Mouse (Mus musculus) limb, embryonic 15.5 days (tissue): ENCODE measurements at regions not wholly inside any gene's neighbourhood (a gene's known extent, or its start where the extent isn't known, plus 50 kb on each side); places are given as distances from the start of the nearest gene placed in this dataset.
"Not testable (repeated sequence)": the region's sequence is repeated elsewhere in the genome, so short reads cannot be mapped to it uniquely, and the experiment has no call there.

Source experiments
- ATAC-seq: fragments of 200-750 bp; cut with Nextera tagmentation; 2 replicates; pipeline ENCODE4 v1.8.0; 2017; ENCODE audit warnings: low read depth, moderate TSS enrichment; ENCODE audit not compliant: insufficient number of reproducible peaks, low FRiP score, low TSS enrichment
- H3K27ac ChIP-seq: fragments of 300-500 bp; sonication (generic); 2 replicates; pipeline ENCODE4 v1.5.1; 2015; ENCODE audit warnings: moderate library complexity, mild to moderate bottlenecking, inconsistent platforms
- H3K27me3 ChIP-seq: fragments of 300-500 bp; sonication (generic); 2 replicates; pipeline ENCODE4 v1.6.1; 2015; ENCODE audit warnings: inconsistent platforms
- H3K36me3 ChIP-seq: fragments of 300-500 bp; sonication (generic); 2 replicates; pipeline ENCODE4 v1.6.1; 2015; ENCODE audit warnings: inconsistent platforms
- H3K4me1 ChIP-seq: fragments of 300-500 bp; sonication (generic); 2 replicates; pipeline ENCODE4 v1.6.1; 2015; ENCODE audit warnings: inconsistent platforms
- H3K4me2 ChIP-seq: fragments of 300-500 bp; sonication (generic); 2 replicates; pipeline ENCODE4 v1.6.1; 2015; ENCODE audit warnings: mild to moderate bottlenecking, inconsistent platforms
- H3K4me3 ChIP-seq: fragments of 300-500 bp; sonication (generic); 2 replicates; pipeline ENCODE4 v1.5.1; 2015; ENCODE audit warnings: mild to moderate bottlenecking, inconsistent platforms
- H3K9ac ChIP-seq: fragments of 300-500 bp; sonication (generic); 2 replicates; pipeline ENCODE4 v1.6.1; 2015; ENCODE audit warnings: inconsistent platforms
- H3K9me3 ChIP-seq: fragments of 300-500 bp; sonication (generic); 2 replicates; pipeline ENCODE4 v1.6.1; 2016; ENCODE audit warnings: inconsistent platforms
- WGBS: fragments of 180-500 bp; shearing (Covaris S2); methylation state at CpG from one replicate; pipeline ENCODE4 v1.1.7; 2015; 5-methylcytosine and 5-hydroxymethylcytosine counted together

- no peak overlapping the region for H3K9ac ChIP-seq
- 0 out of 2 replicates have a peak, but pooled peaks cover 2% of the 10 kb centered on the region for H3K4me1 ChIP-seq
- no peaks in the 10 kb centered on the region for H3K9me3 ChIP-seq
- no peak overlapping the region for H3K4me3 ChIP-seq
- H3K27ac ChIP-seq: no peak overlapping the region
- WGBS: 82% methylated on average over 7 of the region's 7 CpGs
- ATAC-seq: no peak
- no peaks in the 10 kb centered on the region for H3K27me3 ChIP-seq
- H3K4me2 ChIP-seq: no peak overlapping the region
- H3K36me3 ChIP-seq: no peaks in the 10 kb centered on the region
Observed at GRCm38 (mm10) chr10:53461070-53461781, 81.5 kb upstream of the Cep85l start.

- H3K36me3 ChIP-seq, H3K4me3 ChIP-seq, H3K4me2 ChIP-seq, ATAC-seq, H3K4me1 ChIP-seq, H3K9me3 ChIP-seq, H3K9ac ChIP-seq, H3K27me3 ChIP-seq, H3K27ac ChIP-seq: not testable (repeated sequence)
- 63% methylated on average over 1 of the region's 1 CpGs for WGBS
Observed at GRCm38 (mm10) chr10:53459706-53460105, 80.0 kb upstream of the Cep85l start.

- Histone ChIP-seq H3K27me3 (no peaks in the 10 kb centered on the region), H3K4me1 (no peaks in the 10 kb centered on the region), H3K9ac (no peak overlapping the region), H3K36me3 (no peaks in the 10 kb centered on the region), H3K4me3 (no peak overlapping the region), H3K4me2 (no peak overlapping the region), H3K9me3 (no peaks in the 10 kb centered on the region), H3K27ac (no peak overlapping the region)
- WGBS: 68% methylated on average over 4 of the region's 4 CpGs
- no peak for ATAC-seq
Observed at GRCm38 (mm10) chr10:53456027-53456713, 76.4 kb upstream of the Cep85l start.

- no peak overlapping the region for H3K4me2 ChIP-seq
- 31% methylated on average over 3 of the region's 3 CpGs for WGBS
- H3K36me3 ChIP-seq: no peaks in the 10 kb centered on the region
- H3K4me1 ChIP-seq: no peaks in the 10 kb centered on the region
- no peak overlapping the region for H3K27ac ChIP-seq
- H3K27me3 ChIP-seq: no peaks in the 10 kb centered on the region
- no peaks in the 10 kb centered on the region for H3K9me3 ChIP-seq
- H3K9ac ChIP-seq: no peak overlapping the region
- no peak overlapping the region for H3K4me3 ChIP-seq
- no peak for ATAC-seq
Observed at GRCm38 (mm10) chr10:53444789-53445188, 65.0 kb upstream of the Cep85l start.

- no peaks in the 10 kb centered on the region for H3K36me3 ChIP-seq
- no peaks in the 10 kb centered on the region for H3K27me3 ChIP-seq
- H3K4me2 ChIP-seq: no peak overlapping the region
- no peak overlapping the region for H3K9ac ChIP-seq
- H3K9me3 ChIP-seq: no peaks in the 10 kb centered on the region
- H3K4me3 ChIP-seq: no peak overlapping the region
- H3K4me1 ChIP-seq: no peaks in the 10 kb centered on the region
- 83% methylated on average over 1 of the region's 1 CpGs for WGBS
- H3K27ac ChIP-seq: no peak overlapping the region
- ATAC-seq: no peak
Observed at GRCm38 (mm10) chr10:53443443-53443842, 63.7 kb upstream of the Cep85l start.

- no peaks in the 10 kb centered on the region for H3K27me3 ChIP-seq
- no peaks in the 10 kb centered on the region for H3K9me3 ChIP-seq
- WGBS: 97% methylated on average over 14 of the region's 14 CpGs
- H3K36me3 ChIP-seq: no peaks in the 10 kb centered on the region
- no peak overlapping the region for H3K4me2 ChIP-seq
- H3K9ac ChIP-seq: no peak overlapping the region
- no peak for ATAC-seq
- no peak overlapping the region for H3K4me3 ChIP-seq
- H3K27ac ChIP-seq: no peak overlapping the region
- no peaks in the 10 kb centered on the region for H3K4me1 ChIP-seq
Observed at GRCm38 (mm10) chr10:53442912-53443311, 63.2 kb upstream of the Cep85l start.

GRCm38 (mm10) chr10:53440251-53440650 lies 60.5 kb upstream of the Cep85l start:
- H3K9me3 ChIP-seq: no peaks in the 10 kb centered on the region
- WGBS: 82% methylated on average over 1 of the region's 1 CpGs
- H3K27ac ChIP-seq: no peak overlapping the region
- no peak overlapping the region for H3K9ac ChIP-seq
- no peak overlapping the region for H3K4me3 ChIP-seq
- H3K36me3 ChIP-seq: no peaks in the 10 kb centered on the region
- no peaks in the 10 kb centered on the region for H3K27me3 ChIP-seq
- H3K4me1 ChIP-seq: peaks cover 10% of the 10 kb centered on the region
- no peak for ATAC-seq
- no peak overlapping the region for H3K4me2 ChIP-seq

GRCm38 (mm10) chr10:53438388-53438787 lies 58.6 kb upstream of the Cep85l start:
- Histone ChIP-seq H3K9me3 (no peaks in the 10 kb centered on the region), H3K4me2 (no peak overlapping the region), H3K27ac (no peak overlapping the region), H3K4me1 (peaks cover 19% of the 10 kb centered on the region), H3K36me3 (no peaks in the 10 kb centered on the region), H3K27me3 (no peaks in the 10 kb centered on the region), H3K9ac (no peak overlapping the region), H3K4me3 (no peak overlapping the region)
- WGBS: 48% methylated on average over 4 of the region's 4 CpGs
- ATAC-seq: no peak

GRCm38 (mm10) chr10:53437724-53438123 lies 58.0 kb upstream of the Cep85l start:
- no peak overlapping the region for H3K4me3 ChIP-seq
- H3K27ac ChIP-seq: no peak overlapping the region
- no peak overlapping the region for H3K4me2 ChIP-seq
- H3K9me3 ChIP-seq: no peaks in the 10 kb centered on the region
- peaks cover 19% of the 10 kb centered on the region for H3K4me1 ChIP-seq
- ATAC-seq: no peak
- no peaks in the 10 kb centered on the region for H3K36me3 ChIP-seq
- H3K9ac ChIP-seq: no peak overlapping the region
- H3K27me3 ChIP-seq: no peaks in the 10 kb centered on the region
- WGBS: 74% methylated on average over 4 of the region's 4 CpGs

- Histone ChIP-seq H3K4me1 (peaks cover 23% of the 10 kb centered on the region), H3K4me3 (no peak overlapping the region), H3K27ac (peak overlapping the region; percentile 75; the same call in 1 of the 2 replicates), H3K9ac (no peak overlapping the region), H3K27me3 (no peaks in the 10 kb centered on the region), H3K9me3 (no peaks in the 10 kb centered on the region), H3K36me3 (no peaks in the 10 kb centered on the region), H3K4me2 (no peak overlapping the region)
- 61% methylated on average over 8 of the region's 8 CpGs for WGBS
- no peak for ATAC-seq
Observed at GRCm38 (mm10) chr10:53436023-53436475, 56.3 kb upstream of the Cep85l start.

GRCm38 (mm10) chr10:53435181-53435874 lies 55.6 kb upstream of the Cep85l start:
- no peaks in the 10 kb centered on the region for H3K27me3 ChIP-seq
- no peak overlapping the region for H3K9ac ChIP-seq
- H3K4me2 ChIP-seq: peak overlapping the region; percentile 34
- no peaks in the 10 kb centered on the region for H3K36me3 ChIP-seq
- WGBS: 29% methylated on average over 14 of the region's 14 CpGs
- H3K4me3 ChIP-seq: no peak overlapping the region
- peak; percentile 61; the same call in 1 of the 2 replicates for ATAC-seq
- H3K27ac ChIP-seq: peak overlapping the region; percentile 75
- H3K9me3 ChIP-seq: no peaks in the 10 kb centered on the region
- peaks cover 25% of the 10 kb centered on the region for H3K4me1 ChIP-seq
